Mouse (Mus musculus) monocyte, adult 5-6 weeks (primary cell): ENCODE results near the gene Pinlyp. TPM values are rescaled to one million over a fixed set of nuclear protein-coding genes. Genes with fewer than 3 reads are reported as not detected.
A peak's percentile ranks its signal among the peaks of the same experiment; 100 is the strongest.

Source experiments
- ATAC-seq: fragments of 153-309, 156-312 bp; replicated peaks from 2 replicates; pipeline ENCODE4 v1.8.0; 2017; ENCODE audit warnings: mild to moderate bottlenecking; ENCODE audit not compliant: low TSS enrichment, insufficient number of reproducible peaks, severe bottlenecking, poor library complexity, low FRiP score
- total RNA-seq: library from RNA; stranded (forward); fragments of 200-1000, 200-491, 200-594 nt; gene quantifications from 3 replicates; pipeline ENCODE4 v1.2.3, GENCODE M21; 2017

Gene Pinlyp
- total RNA-seq, 1 experiment from 2014 or later = not detected

DNA sequence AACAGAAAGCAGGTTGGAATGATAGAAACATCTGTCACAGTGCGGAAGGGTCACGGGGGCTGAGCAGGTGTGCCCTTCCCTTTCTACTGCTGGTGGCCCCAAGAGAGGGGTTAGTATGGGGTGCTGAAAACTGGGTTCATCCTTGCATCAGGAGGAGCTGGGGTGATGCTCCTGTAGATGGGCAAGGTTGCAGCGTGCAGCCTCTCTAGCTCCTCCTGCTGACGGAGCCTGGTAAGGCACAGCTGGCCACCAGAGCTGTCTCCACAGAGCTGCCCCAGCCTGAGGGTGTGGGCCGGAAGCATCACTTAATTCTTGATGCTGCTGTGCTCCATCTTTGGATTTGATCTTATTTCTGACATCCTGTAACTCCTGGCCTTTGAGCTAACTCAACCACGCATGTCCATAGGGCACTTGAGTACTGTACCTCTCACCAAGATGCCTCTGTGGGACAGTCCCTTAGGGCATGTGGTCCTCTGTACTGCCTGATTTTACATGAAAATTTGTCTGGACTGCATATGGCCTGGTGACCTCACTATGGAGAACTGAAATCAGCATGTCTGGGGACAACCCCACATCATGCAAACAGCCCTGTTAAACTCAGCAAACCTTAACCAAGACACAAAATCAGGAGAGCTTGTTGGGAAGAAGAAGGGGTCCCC, 18.8 kb upstream of the Pinlyp start:
- peak; percentile 79 for ATAC-seq

DNA sequence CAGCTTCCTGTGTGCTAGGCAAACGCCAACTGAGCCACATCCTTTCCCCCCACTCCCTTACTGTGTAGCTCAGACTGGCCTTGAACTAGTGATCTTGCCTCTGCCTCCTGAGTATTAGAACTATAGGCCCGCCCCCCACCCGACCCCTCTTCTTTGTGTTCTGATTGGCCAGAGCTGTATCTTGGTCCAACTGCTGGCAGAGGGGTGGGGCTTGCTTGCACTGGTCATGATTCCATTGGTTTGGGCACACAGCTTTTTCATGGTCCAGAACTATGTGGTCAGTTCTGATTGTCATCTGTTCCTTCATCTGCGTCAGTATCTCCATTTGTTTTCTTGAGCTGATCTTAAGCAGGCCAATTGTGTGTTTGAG, 17.9 kb upstream of the Pinlyp start:
- no peak for ATAC-seq

DNA sequence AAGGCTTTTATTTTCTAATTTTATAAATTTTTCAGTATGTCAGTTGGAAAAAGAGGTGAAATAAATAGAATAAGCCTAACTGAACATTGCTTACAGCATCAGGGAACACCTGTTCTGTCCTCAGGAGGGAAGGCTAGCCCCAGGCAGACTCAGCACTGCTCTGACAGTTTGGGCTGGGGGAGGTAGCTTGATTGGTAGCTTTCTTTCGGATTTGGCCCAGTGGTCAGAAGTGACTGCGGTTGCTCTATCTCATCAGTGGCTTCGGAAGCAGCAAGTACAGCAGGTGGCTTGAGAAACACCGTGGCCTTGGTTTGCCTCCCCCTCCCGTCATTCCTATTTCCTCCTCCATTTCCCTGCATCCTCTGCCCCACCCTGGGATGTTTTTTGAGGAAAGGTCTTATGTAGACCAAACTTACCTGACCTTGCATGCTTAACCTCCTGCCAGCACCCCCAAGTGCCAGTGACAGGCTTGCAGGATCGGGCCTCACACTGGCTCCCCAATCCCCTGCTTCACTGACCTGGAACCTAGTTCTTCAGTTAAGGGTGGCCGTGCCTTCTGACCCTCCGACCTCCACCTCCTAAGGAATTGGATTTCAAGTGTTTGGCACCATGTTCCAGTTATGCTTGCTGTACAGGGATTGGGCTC, 17.4 kb upstream of the Pinlyp start:
- ATAC-seq = no peak

DNA sequence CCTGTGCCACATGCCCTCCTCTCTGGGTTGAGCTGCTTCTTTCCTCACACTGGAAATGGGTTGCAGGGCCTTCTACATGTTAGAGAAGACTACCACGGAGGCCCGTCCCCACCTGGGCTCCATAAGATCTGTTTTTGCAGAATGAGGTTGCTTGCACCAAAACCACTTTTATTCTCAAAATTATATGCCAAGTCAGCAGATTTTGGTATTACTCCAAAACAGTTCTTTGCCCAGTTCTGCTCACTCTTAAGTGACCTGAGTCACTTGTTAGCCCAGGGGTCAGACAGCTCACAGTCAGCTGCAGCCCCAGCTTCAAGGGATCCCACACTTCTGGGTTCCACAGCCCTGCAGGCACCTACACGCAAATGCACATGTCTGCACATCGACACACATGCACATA, 15.5 kb upstream of the Pinlyp start:
- no peak for ATAC-seq

DNA sequence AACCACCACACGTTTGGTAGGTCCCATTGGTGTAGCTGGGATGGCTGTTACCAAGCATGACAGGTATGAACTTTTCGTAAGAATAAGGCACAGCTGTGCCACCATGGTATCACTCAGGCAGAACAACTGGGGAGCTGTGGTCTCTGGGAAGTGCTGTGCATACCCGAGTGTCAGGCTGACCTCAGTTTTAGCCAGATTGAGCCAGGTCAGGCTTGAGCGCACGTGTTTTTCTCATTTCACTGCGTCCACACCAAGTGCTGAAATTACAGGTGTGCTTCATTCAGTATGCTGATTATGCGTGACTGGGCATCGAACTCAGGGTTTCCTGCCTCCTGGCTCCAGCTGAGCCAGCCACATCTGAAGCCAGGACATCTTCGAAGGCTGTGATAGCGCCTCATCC, 9.9 kb upstream of the Pinlyp start:
- no peak for ATAC-seq

DNA sequence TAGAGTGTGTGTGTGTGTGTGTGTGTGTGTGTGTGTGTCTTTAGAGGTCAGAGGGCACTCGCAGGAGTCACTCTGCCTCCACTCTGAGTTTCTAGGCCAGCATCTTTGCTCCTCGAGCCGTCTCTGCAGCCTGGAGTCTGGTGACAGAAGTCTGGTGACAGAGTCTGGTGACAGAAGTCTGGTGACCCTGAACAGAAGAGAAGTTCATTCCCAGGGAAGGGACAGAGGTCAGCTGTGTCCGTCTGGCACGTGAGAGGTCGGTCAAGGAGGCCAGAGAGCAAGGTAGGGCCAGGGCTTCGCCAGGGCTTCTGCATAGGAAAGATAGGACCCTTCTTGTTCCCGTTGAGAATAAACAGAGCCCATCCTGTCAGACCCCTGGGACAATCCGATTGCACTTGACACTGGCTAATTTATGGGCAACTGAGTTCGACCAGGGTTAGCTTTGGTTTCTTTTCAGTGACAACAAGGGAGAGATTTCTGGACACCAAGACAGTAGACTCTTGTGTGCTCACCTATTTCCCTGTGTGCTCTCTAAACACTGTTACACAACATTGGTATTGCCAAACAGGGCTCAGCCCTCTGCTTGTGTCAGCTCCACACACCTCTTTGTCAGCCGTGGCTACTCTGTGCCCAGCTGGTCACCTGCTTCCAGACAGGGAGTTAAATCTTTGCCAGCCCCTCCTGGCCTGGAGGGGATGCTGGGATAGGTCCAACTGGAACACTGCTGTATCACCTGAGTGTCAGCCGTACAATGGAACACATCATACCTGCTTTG, 6.3 kb upstream of the Pinlyp start:
- no peak for ATAC-seq

DNA sequence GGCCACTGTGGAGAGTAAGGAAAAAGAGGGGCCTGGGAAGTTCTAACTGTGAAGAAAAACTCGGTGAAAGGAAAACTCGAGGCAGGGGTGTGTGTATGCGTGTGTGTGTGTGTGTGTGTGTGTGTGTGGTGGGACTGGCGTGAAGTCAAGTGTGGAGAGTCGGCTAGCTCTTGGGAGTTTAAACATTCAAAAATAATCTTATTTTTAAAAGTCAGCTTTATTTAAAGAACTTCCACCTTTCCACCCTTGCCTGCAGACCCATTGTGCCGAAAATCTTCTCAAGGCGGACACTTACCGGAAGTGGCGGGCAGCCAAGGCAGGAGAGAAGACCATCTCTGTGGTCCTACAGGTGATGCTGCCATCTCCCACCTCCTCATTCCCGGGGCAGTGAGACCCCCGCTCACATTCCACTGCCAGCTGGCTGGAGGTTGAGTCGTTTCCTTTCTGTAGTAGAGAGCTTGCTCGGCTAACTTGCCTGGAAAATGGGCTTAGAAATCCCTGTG, 1.7 kb upstream of the Pinlyp start:
- no peak for ATAC-seq

DNA sequence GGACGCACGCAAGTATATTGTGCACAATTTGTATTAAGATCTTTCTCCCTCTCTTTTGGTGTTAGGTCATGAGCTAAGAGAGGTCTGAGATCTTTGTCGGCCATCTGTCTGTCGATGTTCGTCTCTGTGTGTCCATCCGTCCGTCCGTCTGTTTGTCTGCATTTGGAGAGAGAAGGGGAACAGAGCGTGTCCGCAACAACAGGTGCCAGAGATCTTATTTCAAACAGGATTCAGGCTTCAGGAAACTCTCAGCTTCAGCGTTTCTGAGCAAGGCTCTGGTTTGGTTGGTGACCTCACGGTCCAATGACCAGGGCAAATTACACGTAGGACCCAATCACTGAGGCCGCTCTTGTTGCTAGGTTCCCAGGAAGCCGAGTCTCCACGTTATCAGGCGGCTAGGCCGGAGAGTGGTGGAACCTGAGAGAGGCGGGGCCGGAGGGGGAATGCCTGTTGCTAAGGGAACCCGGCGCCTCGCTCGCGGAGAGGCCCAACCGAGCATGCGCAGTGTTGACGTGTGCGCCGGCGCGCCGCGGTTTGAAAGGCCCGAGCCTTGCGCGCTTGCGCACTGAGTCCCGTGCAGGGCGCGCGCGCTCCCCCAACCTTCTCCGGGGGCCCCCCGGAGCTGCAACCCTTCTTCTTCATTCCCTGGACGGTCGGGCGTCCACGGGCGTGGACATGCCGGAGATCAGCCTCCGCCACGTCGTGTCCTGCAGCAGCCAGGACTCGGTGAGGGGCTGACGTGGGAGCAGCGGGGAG, 894 bp upstream of the Pinlyp start:
- ATAC-seq = peak; percentile 100

DNA sequence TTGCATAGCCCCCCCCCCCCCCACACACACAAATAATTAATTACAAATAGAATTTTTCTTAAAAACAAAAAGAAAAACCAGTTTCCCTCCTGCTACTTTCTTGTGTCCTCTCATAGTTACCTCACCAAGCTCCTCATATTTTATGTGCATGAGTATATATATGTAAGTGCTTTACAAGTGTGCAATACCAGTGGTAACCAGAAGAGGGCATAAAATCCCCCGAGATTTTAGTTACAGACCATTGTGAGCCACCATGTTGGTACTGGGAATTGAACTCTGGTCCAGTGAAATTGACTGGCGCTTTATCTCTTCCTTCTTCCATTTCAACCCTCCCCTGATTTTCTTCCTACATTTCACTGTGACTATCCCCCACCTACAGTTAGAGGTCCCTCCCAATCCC, 1.4 kb downstream of the Pinlyp start:
- no peak for ATAC-seq

DNA sequence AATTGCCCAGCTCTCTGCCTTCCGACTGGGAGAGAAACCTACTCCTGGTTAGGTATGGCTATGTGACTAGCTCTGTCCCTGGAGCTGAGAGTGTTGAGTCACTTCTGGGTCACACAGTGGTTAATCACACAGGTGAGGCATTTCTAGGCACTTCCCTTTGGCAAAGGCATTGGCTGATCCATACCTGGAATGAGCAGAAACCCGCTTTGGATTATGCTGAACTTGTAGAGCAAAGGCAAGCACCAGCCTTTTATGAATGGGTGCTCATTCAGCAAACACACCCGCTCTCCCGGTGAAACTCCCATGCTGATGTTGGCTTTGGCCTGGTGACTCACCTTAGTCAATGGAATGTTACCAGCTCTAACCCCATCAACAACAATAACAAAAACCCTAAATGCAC, 6.2 kb downstream of the Pinlyp start:
- no peak for ATAC-seq

DNA sequence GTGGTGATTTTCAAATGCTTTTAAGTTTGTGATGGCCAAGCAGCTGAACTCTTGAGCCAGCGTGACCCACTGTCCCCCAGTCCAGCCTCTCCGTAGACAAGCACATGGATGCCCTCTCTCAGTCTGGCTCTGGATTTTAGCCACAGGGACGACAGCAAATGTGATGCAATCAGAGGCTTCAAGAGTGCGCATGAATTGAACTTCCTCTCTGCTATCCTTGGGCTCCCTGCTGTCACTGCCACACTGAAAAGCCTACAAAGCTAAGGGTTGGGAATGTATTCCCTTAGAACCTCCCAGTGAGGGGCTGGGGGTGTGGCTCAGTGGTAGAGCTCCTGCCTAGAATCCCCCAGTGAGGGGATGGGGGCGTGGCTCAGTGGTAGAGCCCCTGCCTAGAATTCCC, 7.2 kb downstream of the Pinlyp start:
- ATAC-seq = no peak

DNA sequence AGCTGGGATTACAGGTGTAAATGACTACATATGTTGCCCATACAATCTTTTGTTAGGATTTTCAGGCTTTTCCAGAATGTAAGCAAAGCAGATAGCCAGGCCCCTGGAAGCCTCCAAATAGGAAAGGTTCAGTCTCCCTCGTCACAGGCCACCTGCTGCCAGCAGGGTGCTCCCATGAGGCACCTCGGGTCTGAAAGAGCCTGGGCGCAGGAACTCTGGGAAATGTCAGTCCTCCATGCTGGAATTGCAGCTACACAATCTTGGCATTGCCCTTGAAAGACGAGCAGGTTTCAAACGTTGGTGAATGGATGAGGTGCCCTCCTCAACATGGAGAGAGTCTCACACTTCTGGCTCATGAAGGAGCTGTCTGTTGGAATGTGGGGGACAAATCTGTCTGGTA, 7.8 kb downstream of the Pinlyp start:
- ATAC-seq = no peak

DNA sequence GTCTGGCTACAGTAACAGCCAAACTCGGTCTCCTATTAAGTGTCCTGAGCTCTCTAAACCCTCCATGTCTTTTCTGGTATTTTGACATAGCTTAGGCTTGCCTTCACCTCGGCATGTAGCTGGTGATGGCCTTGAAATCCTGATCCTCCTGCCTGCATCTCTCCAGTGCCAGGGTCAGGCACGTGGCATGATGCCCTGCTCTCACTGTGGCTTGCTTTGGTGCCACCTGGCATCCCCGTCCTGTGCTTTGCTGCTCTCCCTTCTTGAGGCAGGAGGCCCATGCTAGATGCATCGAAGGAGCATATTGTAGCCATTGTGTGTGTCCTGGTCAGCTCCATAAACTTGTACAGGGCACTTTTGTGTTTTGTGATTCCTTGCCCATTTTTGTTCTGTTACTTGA, 8.3 kb downstream of the Pinlyp start:
- no peak for ATAC-seq

DNA sequence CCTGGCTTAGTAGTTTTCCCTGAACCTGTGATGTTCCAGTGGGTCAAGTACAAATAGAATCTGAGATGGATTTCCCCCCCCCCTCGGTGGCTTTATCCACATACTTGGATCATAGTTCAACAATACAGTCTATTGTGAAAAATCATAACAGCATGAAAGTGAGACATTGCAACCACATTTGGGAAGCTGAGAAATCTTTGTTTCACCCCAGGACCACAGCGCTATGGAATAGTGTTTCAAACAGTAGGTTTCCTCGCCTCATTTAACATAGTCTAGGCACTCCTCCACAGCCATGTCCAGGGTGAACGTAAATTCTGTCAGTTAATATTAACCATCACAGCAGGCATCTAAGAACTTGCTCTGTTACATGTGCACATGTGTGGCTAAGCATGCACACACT, 8.8 kb downstream of the Pinlyp start:
- ATAC-seq = no peak

DNA sequence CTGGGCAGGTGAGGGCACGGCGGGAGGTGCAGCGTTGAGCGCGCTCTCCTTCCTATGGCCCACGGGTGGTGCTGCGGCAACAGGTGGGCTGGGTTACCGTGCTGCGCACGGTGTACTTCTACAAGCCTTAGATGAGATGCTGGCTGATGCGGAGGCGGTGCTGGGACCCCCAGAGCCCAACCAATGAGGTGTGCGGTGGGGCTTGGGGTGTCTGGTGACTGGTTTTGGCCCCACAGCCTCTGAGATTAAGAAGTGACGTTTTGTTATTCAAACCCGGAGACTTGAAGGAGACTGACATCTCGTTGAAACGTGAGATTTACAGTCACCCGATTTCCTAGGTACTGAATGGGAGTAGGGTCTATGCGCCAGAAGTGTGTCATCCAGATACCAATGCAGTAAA, 11.6 kb downstream of the Pinlyp start:
- no peak for ATAC-seq

DNA sequence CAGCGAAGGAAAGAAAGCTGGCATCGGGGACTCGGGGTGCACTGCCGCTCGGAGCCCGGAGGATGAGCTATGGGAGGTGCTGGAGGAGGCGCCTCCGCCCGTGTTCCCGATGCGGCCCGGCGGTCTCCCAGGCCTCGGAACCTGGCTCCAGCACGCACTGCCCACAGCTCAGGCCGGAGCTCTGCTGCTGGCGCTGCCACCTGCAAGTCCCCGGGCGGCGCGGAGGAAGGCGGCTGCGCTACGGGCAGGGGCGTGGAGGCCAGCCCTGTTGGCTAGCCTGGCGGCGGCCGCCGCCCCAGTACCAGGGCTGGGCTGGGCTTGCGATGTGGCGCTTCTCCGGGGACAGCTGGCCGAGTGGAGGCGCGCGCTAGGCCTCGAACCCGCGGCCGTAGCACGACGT, 12.1 kb downstream of the Pinlyp start:
- ATAC-seq = no peak

DNA sequence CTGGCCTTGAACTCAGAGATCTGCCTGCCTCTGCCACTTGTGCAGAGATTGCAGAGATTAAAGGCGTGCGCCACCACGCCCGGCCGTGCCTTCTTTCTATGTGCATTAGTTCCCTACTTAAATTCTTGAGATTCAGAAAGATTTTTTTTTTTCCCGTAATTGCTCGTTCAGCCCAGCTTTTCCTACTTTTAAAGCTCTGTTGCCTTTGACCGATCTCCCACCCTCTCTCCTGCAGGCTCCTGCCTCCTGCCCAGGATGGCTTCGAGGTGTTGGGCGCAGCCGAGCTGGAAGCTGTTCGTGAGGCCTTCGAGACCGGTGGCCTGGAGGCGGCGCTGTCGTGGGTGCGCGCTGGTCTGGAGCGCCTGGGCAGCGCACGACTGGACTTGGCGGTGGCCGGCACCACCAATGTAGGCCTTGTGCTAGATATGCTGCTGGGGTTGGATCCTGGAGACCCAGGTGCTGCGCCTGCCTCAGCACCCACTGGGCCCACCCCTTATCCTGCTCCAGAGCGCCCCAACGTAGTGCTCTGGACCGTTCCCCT, 12.8 kb downstream of the Pinlyp start:
- no peak for ATAC-seq

DNA sequence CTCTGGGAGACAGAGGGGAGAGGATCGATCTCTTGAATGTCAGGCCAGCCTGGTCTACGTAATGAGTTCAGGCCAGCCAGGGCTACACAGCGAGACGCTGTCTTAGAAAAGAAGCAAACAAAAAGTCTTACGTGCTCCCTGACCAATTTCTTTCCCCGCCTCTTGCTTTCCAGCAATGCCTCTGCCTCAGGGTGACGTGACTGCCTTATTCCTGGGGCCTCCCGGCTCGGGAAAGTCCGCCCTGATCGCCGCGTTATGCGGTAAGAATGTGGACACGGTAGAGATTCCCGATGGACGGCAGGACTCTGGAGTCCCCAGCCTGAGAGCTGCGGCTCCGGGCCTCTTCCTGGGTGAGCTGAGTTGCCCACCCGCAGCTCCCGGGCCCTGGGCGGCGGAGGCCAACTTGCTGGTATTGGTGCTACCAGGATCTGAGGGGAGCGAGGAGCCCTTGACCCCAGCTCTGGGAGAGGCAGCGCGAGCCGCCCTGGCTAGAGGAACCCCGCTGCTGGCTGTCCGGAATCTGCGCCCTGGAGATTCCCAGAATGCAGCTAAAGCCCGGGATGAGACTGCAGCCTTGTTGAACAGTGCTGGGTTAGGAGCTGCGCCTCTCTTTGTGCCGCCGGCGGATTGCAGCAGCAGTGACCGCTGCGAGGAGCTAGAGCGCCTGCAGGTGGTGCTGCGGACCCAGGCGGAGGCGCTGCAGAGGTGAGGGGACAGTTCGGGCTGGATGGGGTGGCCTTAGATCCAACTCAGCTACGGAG, 14.5 kb downstream of the Pinlyp start:
- no peak for ATAC-seq
